Mouse (Mus musculus) frontal cortex, adult 2 months (tissue): Measurements from ENCODE around the gene Aspn. TPM values are rescaled to one million over a fixed set of nuclear protein-coding genes. Genes with fewer than 3 reads are reported as not detected.
A peak's percentile ranks its signal among the peaks of the same experiment; 100 is the strongest.
"Not testable (repeated sequence)": the region's sequence is repeated elsewhere in the genome, so short reads cannot be mapped to it uniquely, and the experiment has no call there.

Source experiments
- DNase-seq, 2 experiments: peaks; one replicate each; pipeline ENCODE4 v3.0.0; 2022; ENCODE audit warnings: low spot score in 1 of 2; ENCODE audit errors: extremely low spot score in 1 of 2
- polyA plus RNA-seq: library from polyadenylated mRNA; depleted of rRNA; stranded (reverse); fragments of >200 nt; gene quantifications from 2 replicates; pipeline ENCODE4 v1.2.3, GENCODE M21; 2012; rRNA removed

Aspn gene
- polyA plus RNA-seq, 1 experiment: 2.0 TPM

- DNase-seq: no peak
Measured at GRCm38 (mm10) chr13:49583859-49584258, 39.6 kb downstream of the Aspn start.

GRCm38 (mm10) chr13:49584307-49585005 is 40.2 kb downstream of the Aspn start:
- no peak for DNase-seq

- peak in 1 of 2 experiments; percentile 6 for DNase-seq
Measured at GRCm38 (mm10) chr13:49586062-49586461, 41.8 kb downstream of the Aspn start.

GRCm38 (mm10) chr13:49602541-49602940 is 58.3 kb downstream of the Aspn start:
- DNase-seq: not testable (repeated sequence)

GRCm38 (mm10) chr13:49603603-49604002 is 59.4 kb downstream of the Aspn start:
- DNase-seq: no peak

- no peak for DNase-seq
Measured at GRCm38 (mm10) chr13:49607714-49608113, 63.5 kb downstream of the Aspn start, which contains the start of gene Ogn. Ogn (plus strand) TSS chr13:49608046.

GRCm38 (mm10) chr13:49608589-49609322 is 64.5 kb downstream of the Aspn start:
- DNase-seq: no peak

- no peak for DNase-seq
Measured at GRCm38 (mm10) chr13:49617021-49617420, 72.8 kb downstream of the Aspn start.

Other genes starting within 250 kb of the Aspn start
- 10.5 and 10.9 TPM in 2 replicates for gene Fgd3, start 224.1 kb upstream of the Aspn start, polyA plus RNA-seq
- gene Bicd2, start 202.9 kb upstream of the Aspn start, polyA plus RNA-seq: 48.6 and 49.5 TPM in 2 replicates
- gene Ippk, start 123.2 kb upstream of the Aspn start, polyA plus RNA-seq: 11.5 and 11.6 TPM in 2 replicates
- gene Tes3-ps, start 51.1 kb upstream of the Aspn start, polyA plus RNA-seq: 0.40 and 0.44 TPM in 2 replicates
- gene Ecm2, start 39.6 kb upstream of the Aspn start, polyA plus RNA-seq: 3.0 and 3.6 TPM in 2 replicates
- gene Omd, start 38.0 kb downstream of the Aspn start, polyA plus RNA-seq: 1.3 and 2.0 TPM in 2 replicates
- 5.5 and 10.3 TPM in 2 replicates for gene Ogn, start 63.6 kb downstream of the Aspn start, polyA plus RNA-seq
- gene Cenpp, start 108.3 kb downstream of the Aspn start, polyA plus RNA-seq: 0.76 and 1.5 TPM in 2 replicates
- gene Nol8, start 108.6 kb downstream of the Aspn start, polyA plus RNA-seq: 12.9 and 13.3 TPM in 2 replicates
- 34.7 and 37.3 TPM in 2 replicates for gene Iars, start 137.7 kb downstream of the Aspn start, polyA plus RNA-seq